Mouse (Mus musculus): ENCODE results near the gene Mob1b. TPM values are rescaled to one million over a fixed set of nuclear protein-coding genes. Genes with fewer than 3 reads are reported as not detected.
"Not testable (repeated sequence)": the region's sequence is repeated elsewhere in the genome, so short reads cannot be mapped to it uniquely, and the experiment has no call there.

The Mob1b gene
- polyA plus RNA-seq, 1 experiment from 2014 or later: 13.2 TPM

- H3K27ac ChIP-seq (replicated peaks): peak overlapping the region; percentile 30; the same call in 1 of the 2 replicates
- 27% methylated on average over 10 of the region's 10 CpGs for WGBS
- H3K27me3 ChIP-seq (replicated peaks; ENCODE audit: low read depth, poor library complexity, severe bottlenecking): no peaks in the 10 kb centered on the region
- H3K4me3 ChIP-seq: no peak overlapping the region
- H3K36me3 ChIP-seq (replicated peaks): no peaks in the 10 kb centered on the region
- no peaks in the 10 kb centered on the region for H3K9me3 ChIP-seq
- peak; percentile 48 for DNase-seq (ENCODE audit: low spot score)
- peaks cover 28% of the 10 kb centered on the region for H3K4me1 ChIP-seq
Observed at GRCm38 (mm10) chr5:88711618-88712224, 8.9 kb upstream of the Mob1b start.

- peaks cover 28% of the 10 kb centered on the region for H3K4me1 ChIP-seq
- DNase-seq (ENCODE audit: low spot score): no peak
- H3K27me3 ChIP-seq (replicated peaks; ENCODE audit: low read depth, poor library complexity, severe bottlenecking): no peaks in the 10 kb centered on the region
- H3K27ac ChIP-seq (replicated peaks): no peak overlapping the region
- 69% methylated on average over 6 of the region's 6 CpGs for WGBS
- no peak overlapping the region for H3K4me3 ChIP-seq
- H3K36me3 ChIP-seq (replicated peaks): no peaks in the 10 kb centered on the region
- H3K9me3 ChIP-seq: no peaks in the 10 kb centered on the region
Observed at GRCm38 (mm10) chr5:88712328-88712727, 8.3 kb upstream of the Mob1b start.

- WGBS: 84% methylated on average over 2 of the region's 2 CpGs
- no peak for DNase-seq (ENCODE audit: low spot score)
- no peaks in the 10 kb centered on the region for H3K36me3 ChIP-seq (replicated peaks)
Observed at GRCm38 (mm10) chr5:88716983-88717382, 3.7 kb upstream of the Mob1b start.

GRCm38 (mm10) chr5:88721003-88721475, 384 bp downstream of the Mob1b start:
- no peak for DNase-seq (ENCODE audit: low spot score)
- no peaks in the 10 kb centered on the region for H3K27me3 ChIP-seq (replicated peaks; ENCODE audit: low read depth, poor library complexity, severe bottlenecking)
- peaks cover 29% of the 10 kb centered on the region for H3K4me1 ChIP-seq
- H3K4me3 ChIP-seq: peak overlapping the region; percentile 98
- peaks cover 8% of the 10 kb centered on the region; the same call in 1 of the 2 replicates for H3K36me3 ChIP-seq (replicated peaks)
- H3K27ac ChIP-seq (replicated peaks): peak overlapping the region; percentile 96
- no peaks in the 10 kb centered on the region for H3K9me3 ChIP-seq
- under 1% methylated on average over 38 of the region's 38 CpGs for WGBS

More at GRCm38 (mm10) chr5:88716983-88717382, 3.7 kb upstream of the Mob1b start:
- Histone ChIP-seq H3K4me1 (peaks cover 22% of the 10 kb centered on the region), H3K4me3 (no peak overlapping the region), H3K27ac (replicated peaks) (no peak overlapping the region), H3K27me3 (replicated peaks; ENCODE audit: low read depth, poor library complexity, severe bottlenecking) (no peaks in the 10 kb centered on the region), H3K9me3 (no peaks in the 10 kb centered on the region)

GRCm38 (mm10) chr5:88721565-88722212, 1.0 kb downstream of the Mob1b start:
- WGBS: 3% methylated on average over 31 of the region's 31 CpGs
- Histone ChIP-seq H3K27me3 (replicated peaks; ENCODE audit: low read depth, poor library complexity, severe bottlenecking) (no peaks in the 10 kb centered on the region), H3K4me3 (peak overlapping the region; percentile 98), H3K9me3 (no peaks in the 10 kb centered on the region), H3K27ac (replicated peaks) (peak overlapping the region; percentile 96), H3K36me3 (replicated peaks) (peaks cover 9% of the 10 kb centered on the region; the same call in 1 of the 2 replicates), H3K4me1 (peaks cover 26% of the 10 kb centered on the region)
- peak; percentile 62 for DNase-seq (ENCODE audit: low spot score)

- Histone ChIP-seq H3K4me1 (peaks cover 26% of the 10 kb centered on the region), H3K4me3 (peak overlapping the region; percentile 98), H3K36me3 (replicated peaks) (peaks cover 9% of the 10 kb centered on the region; the same call in 1 of the 2 replicates), H3K27me3 (replicated peaks; ENCODE audit: low read depth, poor library complexity, severe bottlenecking) (no peaks in the 10 kb centered on the region), H3K27ac (replicated peaks) (peak overlapping the region; percentile 96), H3K9me3 (no peaks in the 10 kb centered on the region)
- DNase-seq (ENCODE audit: low spot score): no peak
- 48% methylated on average over 4 of the region's 4 CpGs for WGBS
Observed at GRCm38 (mm10) chr5:88722213-88722600, 1.6 kb downstream of the Mob1b start.

- Histone ChIP-seq H3K9me3 (no peaks in the 10 kb centered on the region), H3K36me3 (replicated peaks) (peaks cover 13% of the 10 kb centered on the region; the same call in 1 of the 2 replicates), H3K4me1 (peaks cover 26% of the 10 kb centered on the region), H3K27ac (replicated peaks) (no peak overlapping the region), H3K27me3 (replicated peaks; ENCODE audit: low read depth, poor library complexity, severe bottlenecking) (no peaks in the 10 kb centered on the region), H3K4me3 (no peak overlapping the region)
- WGBS: 64% methylated on average over 3 of the region's 3 CpGs
- no peak for DNase-seq (ENCODE audit: low spot score)
Observed at GRCm38 (mm10) chr5:88724030-88724429, 3.4 kb downstream of the Mob1b start.

GRCm38 (mm10) chr5:88727593-88728144, 7.0 kb downstream of the Mob1b start:
- no peak for DNase-seq (ENCODE audit: low spot score)
- no peaks in the 10 kb centered on the region for H3K27me3 ChIP-seq (replicated peaks; ENCODE audit: low read depth, poor library complexity, severe bottlenecking)
- 90% methylated on average over 3 of the region's 3 CpGs for WGBS
- H3K27ac ChIP-seq (replicated peaks): no peak overlapping the region
- H3K4me1 ChIP-seq: peaks cover 7% of the 10 kb centered on the region
- no peak overlapping the region for H3K4me3 ChIP-seq
- peaks cover 13% of the 10 kb centered on the region; the same call in 1 of the 2 replicates for H3K36me3 ChIP-seq (replicated peaks)
- no peaks in the 10 kb centered on the region for H3K9me3 ChIP-seq

GRCm38 (mm10) chr5:88734786-88735185, 14.1 kb downstream of the Mob1b start:
- Histone ChIP-seq H3K27ac (replicated peaks) (no peak overlapping the region), H3K27me3 (replicated peaks; ENCODE audit: low read depth, poor library complexity, severe bottlenecking) (no peaks in the 10 kb centered on the region), H3K36me3 (replicated peaks) (peaks cover 7% of the 10 kb centered on the region; the same call in 1 of the 2 replicates), H3K4me3 (no peak overlapping the region), H3K9me3 (no peaks in the 10 kb centered on the region), H3K4me1 (no peaks in the 10 kb centered on the region)
- WGBS: 87% methylated on average over 2 of the region's 2 CpGs
- no peak for DNase-seq (ENCODE audit: low spot score)

- WGBS: 83% methylated on average over 1 of the region's 1 CpGs
- H3K27ac ChIP-seq (replicated peaks); H3K4me1 ChIP-seq; H3K4me3 ChIP-seq; H3K9me3 ChIP-seq; H3K27me3 ChIP-seq (replicated peaks; ENCODE audit: low read depth, poor library complexity, severe bottlenecking); DNase-seq (ENCODE audit: low spot score): not testable (repeated sequence)
- peaks cover 52% of the 10 kb centered on the region for H3K36me3 ChIP-seq (replicated peaks)
Observed at GRCm38 (mm10) chr5:88741065-88741464, 20.4 kb downstream of the Mob1b start.

GRCm38 (mm10) chr5:88747774-88748173, 27.1 kb downstream of the Mob1b start:
- Histone ChIP-seq H3K27ac (replicated peaks) (no peak overlapping the region), H3K9me3 (no peaks in the 10 kb centered on the region), H3K4me1 (no peaks in the 10 kb centered on the region), H3K36me3 (replicated peaks) (peaks cover 52% of the 10 kb centered on the region), H3K27me3 (replicated peaks; ENCODE audit: low read depth, poor library complexity, severe bottlenecking) (no peaks in the 10 kb centered on the region), H3K4me3 (no peak overlapping the region)
- WGBS: 74% methylated on average over 1 of the region's 1 CpGs
- DNase-seq (ENCODE audit: low spot score): no peak

- Histone ChIP-seq H3K4me1 (no peaks in the 10 kb centered on the region), H3K4me3 (no peak overlapping the region), H3K27ac (replicated peaks) (no peak overlapping the region), H3K27me3 (replicated peaks; ENCODE audit: low read depth, poor library complexity, severe bottlenecking) (no peaks in the 10 kb centered on the region), H3K36me3 (replicated peaks) (peaks cover 54% of the 10 kb centered on the region), H3K9me3 (no peaks in the 10 kb centered on the region)
- no peak for DNase-seq (ENCODE audit: low spot score)
- WGBS: 92% methylated on average over 4 of the region's 4 CpGs
Observed at GRCm38 (mm10) chr5:88753199-88753598, 32.5 kb downstream of the Mob1b start.

GRCm38 (mm10) chr5:88762611-88763010, 42.0 kb downstream of the Mob1b start:
- H3K27me3 ChIP-seq (replicated peaks; ENCODE audit: low read depth, poor library complexity, severe bottlenecking): no peaks in the 10 kb centered on the region
- H3K27ac ChIP-seq (replicated peaks): no peak overlapping the region
- H3K4me3 ChIP-seq: no peak overlapping the region
- H3K9me3 ChIP-seq: no peaks in the 10 kb centered on the region
- peaks cover 21% of the 10 kb centered on the region for H3K4me1 ChIP-seq
- peaks cover 27% of the 10 kb centered on the region for H3K36me3 ChIP-seq (replicated peaks)
- DNase-seq (ENCODE audit: low spot score): no peak
- 87% methylated on average over 5 of the region's 5 CpGs for WGBS
